Mouse (Mus musculus) liver, embryonic 14.5 days (tissue): ENCODE results near the gene Cic. TPM values are rescaled to one million over a fixed set of nuclear protein-coding genes. Genes with fewer than 3 reads are reported as not detected.

Experiments
- ATAC-seq: fragments of 200-750 bp; cut with Nextera tagmentation; 2 replicates; pipeline ENCODE4 v1.8.0; 2017; ENCODE audit warnings: moderate number of reproducible peaks, mild to moderate bottlenecking, moderate library complexity; ENCODE audit not compliant: insufficient read depth
- DNase-seq, 3 experiments: peaks; one replicate each; pipeline ENCODE4 v3.0.0-alpha.2; 2012 to 2013; ENCODE audit warnings: low read depth in 3 of 3, low spot score in 3 of 3
- H3K27ac ChIP-seq: fragments of 300-500 bp; sonication (generic); 2 replicates; pipeline ENCODE4 v1.5.1; 2014; ENCODE audit warnings: moderate library complexity, mild to moderate bottlenecking, control low read depth, inconsistent platforms
- H3K27me3 ChIP-seq: fragments of 300-500 bp; sonication (generic); 2 replicates; pipeline ENCODE4 v1.6.1; 2014; ENCODE audit warnings: mild to moderate bottlenecking, low read length, moderate library complexity; ENCODE audit not compliant: control insufficient read depth, insufficient read depth
- H3K36me3 ChIP-seq: fragments of 300-500 bp; sonication (generic); replicated peaks from 2 replicates; pipeline ENCODE4 v1.6.1; 2014; ENCODE audit warnings: low read depth; ENCODE audit not compliant: control insufficient read depth, insufficient read depth
- H3K4me1 ChIP-seq, 2 experiments: fragments of 200-500 bp in 1 of 2; fragments of 300-500 bp in 1 of 2; sonication (generic) in 1 of 2; replicated peaks; 2 replicates each; pipeline ENCODE4 v1.6.1; 2012 to 2014; ENCODE audit warnings: antibody characterized with exemption in 1 of 2, inconsistent platforms in 1 of 2, low read length in 1 of 2; ENCODE audit not compliant: control insufficient read depth in 2 of 2, insufficient read depth in 2 of 2
- H3K4me2 ChIP-seq: fragments of 300-500 bp; sonication (generic); 2 replicates; pipeline ENCODE4 v1.6.1; 2014; ENCODE audit warnings: low read depth, mild to moderate bottlenecking, control low read depth, moderate library complexity
- H3K4me3 ChIP-seq, 2 experiments: fragments of 200-500 bp in 1 of 2; fragments of 300-500 bp in 1 of 2; sonication (generic) in 1 of 2; 2 replicates each; pipeline ENCODE4 v1.5.1; 2012 to 2014; ENCODE audit warnings: low read depth in 2 of 2, low read length in 2 of 2, mild to moderate bottlenecking in 2 of 2, control low read depth in 1 of 2, inconsistent platforms in 1 of 2, moderate library complexity in 1 of 2; ENCODE audit not compliant: insufficient read depth in 1 of 2
- H3K9ac ChIP-seq: fragments of 300-500 bp; sonication (generic); replicated peaks from 2 replicates; pipeline ENCODE4 v1.6.1; 2014; ENCODE audit warnings: mild to moderate bottlenecking, control low read depth, moderate library complexity
- H3K9me3 ChIP-seq: fragments of 300-500 bp; sonication (generic); 2 replicates; pipeline ENCODE4 v1.6.1; 2016; ENCODE audit warnings: low read length, mixed read lengths; ENCODE audit not compliant: control insufficient read depth
- CTCF ChIP-seq: IDR thresholded peaks from 2 replicates; pipeline ENCODE4 v1.5.1; 2016; ENCODE audit warnings: antibody characterized with exemption, low read depth, control low read depth
- EP300 ChIP-seq: IDR thresholded peaks from 2 replicates; pipeline ENCODE4 v1.6.1; 2016; ENCODE audit warnings: antibody characterized with exemption, low read depth
- WGBS: fragments of 180-500 bp; shearing (Covaris S2); extraction: QIAGEN DNeasy Blood & Tissue Kit; methylation state at CpG from one replicate; pipeline ENCODE4 v1.1.7; 2014; ENCODE audit not compliant: insufficient replicate concordance; 5-methylcytosine and 5-hydroxymethylcytosine counted together
- polyA plus RNA-seq, 2 experiments: library from polyadenylated mRNA; depleted of rRNA in 1 of 2; stranded (reverse) in 1 of 2; unstranded in 1 of 2; fragments of >200 nt; fragmentation: Nextera tagmentation in 1 of 2; extraction: Ambion mirVana in 1 of 2; gene quantifications; 2 replicates each; pipeline versions ENCODE4 v1.2.1 to v1.2.3; 2012 to 2014

Gene Cic
- polyA plus RNA-seq, 2 experiments = 9.7 to 14.8 TPM

- ATAC-seq = peak; percentile 65
- Histone ChIP-seq H3K27ac (peak overlapping the region; percentile 93), H3K4me1 (peaks cover 63 to 70% of the 10 kb centered on the region in 2 experiments), H3K4me3 (peak overlapping the region; percentile 65 to 75), H3K9ac (peak overlapping the region; percentile 86), H3K36me3 (no peaks in the 10 kb centered on the region), H3K4me2 (peak overlapping the region; percentile 99), H3K9me3 (no peaks in the 10 kb centered on the region), H3K27me3 (no peaks in the 10 kb centered on the region)
- peak; percentile 88 to 91 (median 90) for DNase-seq
- TF ChIP-seq EP300 (no peak), CTCF (peak; percentile 73)
- WGBS = under 1% methylated on average over 50 of the region's 60 CpGs
Observed at GRCm38 (mm10) chr7:25278341-25279075, 11.0 kb downstream of the Cic start.

GRCm38 (mm10) chr7:25279076-25279860, 11.8 kb downstream of the Cic start:
- Histone ChIP-seq H3K4me1 (peaks cover 61 to 70% of the 10 kb centered on the region in 2 experiments), H3K36me3 (no peaks in the 10 kb centered on the region), H3K9ac (peak overlapping the region; percentile 86), H3K4me3 (peak overlapping the region; percentile 62 to 75), H3K9me3 (no peaks in the 10 kb centered on the region), H3K4me2 (peak overlapping the region; percentile 99), H3K27me3 (no peaks in the 10 kb centered on the region), H3K27ac (peak overlapping the region; percentile 93)
- ATAC-seq = peak; percentile 51
- TF ChIP-seq EP300 (no peak), CTCF (no peak; the same call in 1 of the 2 replicates)
- peak in 1 of 3 experiments; percentile 63 for DNase-seq
- 1% methylated on average over 42 of the region's 49 CpGs for WGBS

GRCm38 (mm10) chr7:25279861-25280791, 12.6 kb downstream of the Cic start:
- DNase-seq = no peak
- Histone ChIP-seq H3K36me3 (peaks cover 5% of the 10 kb centered on the region), H3K9ac (peak overlapping the region; percentile 86), H3K27me3 (no peaks in the 10 kb centered on the region), H3K4me2 (peak overlapping the region; percentile 99), H3K4me1 (peaks cover 52 to 63% of the 10 kb centered on the region in 2 experiments), H3K27ac (peak overlapping the region; percentile 93), H3K4me3 (peak overlapping the region; percentile 62 to 75), H3K9me3 (no peaks in the 10 kb centered on the region)
- TF ChIP-seq EP300 (no peak), CTCF (no peak; the same call in 1 of the 2 replicates)
- no peak for ATAC-seq
- 2% methylated on average over 6 of the region's 6 CpGs for WGBS

GRCm38 (mm10) chr7:25281166-25281733, 13.7 kb downstream of the Cic start:
- WGBS = 22% methylated on average over 12 of the region's 12 CpGs
- Histone ChIP-seq H3K36me3 (peaks cover 16% of the 10 kb centered on the region), H3K4me3 (peak overlapping the region; percentile 53 to 76), H3K27me3 (no peaks in the 10 kb centered on the region), H3K9me3 (no peaks in the 10 kb centered on the region), H3K4me2 (peak overlapping the region; percentile 99), H3K4me1 (peaks cover 41 to 52% of the 10 kb centered on the region in 2 experiments), H3K9ac (peak overlapping the region; percentile 86), H3K27ac (peak overlapping the region; percentile 93)
- TF ChIP-seq CTCF = peak; percentile 46
- TF ChIP-seq EP300 = no peak
- DNase-seq (no peak), ATAC-seq (peak; percentile 54)
